Mouse (Mus musculus) kidney, embryonic 14.5 days (tissue): ENCODE measurements around the gene Mettl7a2. TPM values are rescaled to one million over a fixed set of nuclear protein-coding genes. Genes with fewer than 3 reads are reported as not detected.
"Not testable (repeated sequence)": the region's sequence is repeated elsewhere in the genome, so short reads cannot be mapped to it uniquely, and the experiment has no call there.

Source experiments
- ATAC-seq: fragments of 200-750 bp; cut with Nextera tagmentation; 2 replicates; pipeline ENCODE4 v1.8.0; 2017; ENCODE audit warnings: moderate number of reproducible peaks, mild to moderate bottlenecking, moderate TSS enrichment, moderate library complexity; ENCODE audit not compliant: low FRiP score, low TSS enrichment
- H3K27ac ChIP-seq: fragments of 300-500 bp; sonication (generic); 2 replicates; pipeline ENCODE4 v1.5.1; 2014; ENCODE audit warnings: low read depth, mild to moderate bottlenecking, low read length, moderate library complexity, mixed read lengths
- H3K27me3 ChIP-seq: fragments of 300-500 bp; sonication (generic); 2 replicates; pipeline ENCODE4 v1.6.1; 2014; ENCODE audit warnings: mild to moderate bottlenecking, low read length; ENCODE audit not compliant: control insufficient read depth, insufficient read depth
- H3K36me3 ChIP-seq: fragments of 300-500 bp; sonication (generic); 2 replicates; pipeline ENCODE4 v1.6.1; 2014; ENCODE audit warnings: low read length, mixed read lengths; ENCODE audit not compliant: control insufficient read depth, insufficient read depth
- H3K4me1 ChIP-seq: fragments of 300-500 bp; sonication (generic); 2 replicates; pipeline ENCODE4 v1.6.1; 2014; ENCODE audit warnings: low read length, mixed read lengths; ENCODE audit not compliant: control insufficient read depth, insufficient read depth
- H3K4me2 ChIP-seq: fragments of 300-500 bp; sonication (generic); replicated peaks from 2 replicates; pipeline ENCODE4 v1.6.1; 2014; ENCODE audit warnings: low read depth, mild to moderate bottlenecking, low read length
- H3K4me3 ChIP-seq: fragments of 300-500 bp; sonication (generic); 2 replicates; pipeline ENCODE4 v1.5.1; 2014; ENCODE audit warnings: mild to moderate bottlenecking, low read length
- H3K9ac ChIP-seq: fragments of 300-500 bp; sonication (generic); 2 replicates; pipeline ENCODE4 v1.6.1; 2014; ENCODE audit warnings: low read depth, mild to moderate bottlenecking, low read length, moderate library complexity
- H3K9me3 ChIP-seq: fragments of 300-500 bp; sonication (generic); 2 replicates; pipeline ENCODE4 v1.6.1; 2016; ENCODE audit warnings: low read length; ENCODE audit not compliant: control insufficient read depth
- WGBS: fragments of 180-500 bp; shearing (Covaris S2); extraction: QIAGEN DNeasy Blood & Tissue Kit; methylation state at CpG from one replicate; pipeline ENCODE4 v1.1.7; 2014; 5-methylcytosine and 5-hydroxymethylcytosine counted together
- polyA plus RNA-seq: library from polyadenylated mRNA; unstranded; fragments of >200 nt; fragmentation: Nextera tagmentation; extraction: Ambion mirVana; gene quantifications from 2 replicates; pipeline ENCODE4 v1.2.1, GENCODE M21; 2014

Mettl7a2 gene
- polyA plus RNA-seq, 1 experiment from 2014 or later = not detected

DNA sequence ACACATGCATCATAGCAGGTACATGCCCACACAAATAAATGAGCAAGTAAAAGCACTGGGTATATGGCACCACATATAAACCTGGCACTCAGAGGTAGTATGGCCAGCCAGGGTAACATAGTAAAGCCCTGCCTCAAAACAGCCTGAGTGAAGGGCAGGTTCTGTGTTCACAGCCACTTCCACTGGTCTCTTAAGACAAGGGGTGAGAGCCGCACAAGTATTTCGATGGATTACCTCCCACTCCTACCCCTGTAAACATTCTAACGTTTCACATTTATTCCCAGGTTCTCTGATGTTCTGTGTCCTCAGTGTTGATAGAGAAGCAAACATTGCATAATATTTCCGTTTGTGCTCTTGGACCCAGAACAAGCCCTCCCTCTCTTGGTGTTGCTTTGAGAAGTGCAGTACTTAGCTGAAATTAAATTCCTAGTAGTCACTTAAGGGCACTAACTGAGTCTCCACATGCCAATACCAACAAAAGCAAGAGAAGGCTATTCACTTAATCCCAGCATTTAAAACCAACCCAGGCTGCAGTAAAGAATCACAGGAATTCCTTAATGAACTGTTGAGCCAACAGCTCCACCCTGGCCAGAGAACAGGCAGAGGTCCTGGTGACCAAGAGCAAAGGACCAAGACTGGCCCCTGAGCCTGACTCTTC is 34.9 kb upstream of the Mettl7a2 start:
- H3K36me3 ChIP-seq, H3K9ac ChIP-seq, H3K9me3 ChIP-seq, H3K4me2 ChIP-seq, H3K27me3 ChIP-seq, H3K27ac ChIP-seq, ATAC-seq, H3K4me1 ChIP-seq, H3K4me3 ChIP-seq: not testable (repeated sequence)
- 64% methylated on average over 4 of the region's 4 CpGs for WGBS

DNA sequence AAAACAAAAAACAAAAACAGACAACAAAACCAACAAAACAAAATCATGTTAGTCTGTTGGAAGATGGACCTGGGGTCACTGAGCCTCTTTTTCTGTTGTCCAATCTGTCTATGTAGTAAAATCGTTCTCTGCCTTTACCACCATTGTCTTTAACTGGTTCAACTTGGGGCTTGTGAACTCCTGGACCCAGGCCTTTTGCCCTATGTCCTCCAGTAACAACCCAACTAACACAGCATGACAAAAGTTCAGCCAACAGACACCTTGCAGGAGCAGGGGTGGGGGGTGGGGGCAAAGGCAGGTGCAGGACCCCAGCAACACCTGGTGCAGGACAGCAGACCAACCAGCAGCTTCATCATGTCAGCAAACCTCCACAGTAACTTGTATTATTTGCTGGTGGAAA is 33.1 kb upstream of the Mettl7a2 start:
- H3K27ac ChIP-seq = no peak overlapping the region
- ATAC-seq = no peak
- WGBS = 78% methylated on average over 1 of the region's 1 CpGs

DNA sequence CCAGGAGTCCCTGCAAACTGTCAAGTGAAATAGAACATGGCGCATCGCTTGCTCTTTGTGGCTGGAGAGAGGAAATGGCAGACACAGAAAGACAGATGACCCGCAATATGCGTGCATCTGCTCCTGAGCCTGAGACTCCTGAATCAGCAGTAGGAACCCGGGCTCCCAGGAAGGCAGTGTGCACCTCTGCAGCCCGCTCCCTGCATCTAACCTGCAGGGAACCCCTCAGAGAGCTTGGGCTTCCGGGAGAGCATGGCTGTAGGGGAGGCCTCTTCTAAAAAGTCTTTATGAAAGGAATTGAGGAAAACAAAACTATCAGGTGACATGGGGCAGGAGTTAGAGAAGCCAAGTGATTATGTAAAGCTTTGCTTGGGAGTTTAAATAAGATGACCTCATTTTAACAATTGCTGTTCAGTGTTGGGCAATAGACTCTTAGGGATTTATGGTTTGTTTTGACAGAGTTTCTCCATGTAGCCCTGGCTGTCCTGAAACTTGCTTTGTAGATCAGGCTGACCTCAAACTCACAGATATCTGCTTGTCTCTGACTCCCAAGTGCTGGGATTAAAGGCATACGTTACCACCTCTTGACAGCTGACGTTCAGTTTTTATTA is 32.6 kb upstream of the Mettl7a2 start:
- Histone ChIP-seq H3K4me3 (no peak overlapping the region), H3K36me3 (no peaks in the 10 kb centered on the region), H3K9me3 (no peaks in the 10 kb centered on the region), H3K27ac (no peak overlapping the region), H3K4me2 (no peak overlapping the region), H3K27me3 (no peaks in the 10 kb centered on the region), H3K4me1 (0 out of 2 replicates have a peak, but pooled peaks cover 5% of the 10 kb centered on the region), H3K9ac (no peak overlapping the region)
- WGBS = 73% methylated on average over 9 of the region's 9 CpGs
- ATAC-seq = no peak

More for the DNA sequence above, 33.1 kb upstream of the Mettl7a2 start:
- Histone ChIP-seq H3K4me2 (no peak overlapping the region), H3K27me3 (no peaks in the 10 kb centered on the region), H3K9me3 (no peaks in the 10 kb centered on the region), H3K4me1 (0 out of 2 replicates have a peak, but pooled peaks cover 5% of the 10 kb centered on the region), H3K36me3 (no peaks in the 10 kb centered on the region), H3K4me3 (no peak overlapping the region), H3K9ac (no peak overlapping the region)

DNA sequence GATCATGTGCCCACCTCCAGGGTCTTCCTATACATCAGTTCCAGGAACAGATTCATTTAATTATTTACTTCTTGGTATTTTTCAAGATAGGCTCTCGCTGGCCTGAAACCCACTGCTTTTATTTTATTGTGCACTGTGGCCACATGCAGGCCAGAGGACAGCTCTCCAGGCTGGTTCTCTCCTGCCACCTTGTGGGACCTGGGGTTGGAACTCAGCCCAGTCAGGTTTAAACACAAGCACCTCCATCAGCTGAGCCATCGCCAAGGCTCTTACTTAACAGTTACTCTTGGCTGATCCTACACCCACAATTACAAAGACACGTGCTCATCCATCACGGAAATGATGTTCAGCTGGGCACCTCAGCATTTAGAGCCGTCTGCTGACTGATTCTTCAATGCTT is 31.9 kb upstream of the Mettl7a2 start:
- H3K27ac ChIP-seq = no peak overlapping the region
- no peak overlapping the region for H3K9ac ChIP-seq
- H3K4me1 ChIP-seq = 0 out of 2 replicates have a peak, but pooled peaks cover 5% of the 10 kb centered on the region
- no peak for ATAC-seq
- 50% methylated on average over 5 of the region's 5 CpGs for WGBS
- no peaks in the 10 kb centered on the region for H3K36me3 ChIP-seq
- no peaks in the 10 kb centered on the region for H3K9me3 ChIP-seq
- no peaks in the 10 kb centered on the region for H3K27me3 ChIP-seq
- H3K4me2 ChIP-seq = no peak overlapping the region
- no peak overlapping the region for H3K4me3 ChIP-seq

DNA sequence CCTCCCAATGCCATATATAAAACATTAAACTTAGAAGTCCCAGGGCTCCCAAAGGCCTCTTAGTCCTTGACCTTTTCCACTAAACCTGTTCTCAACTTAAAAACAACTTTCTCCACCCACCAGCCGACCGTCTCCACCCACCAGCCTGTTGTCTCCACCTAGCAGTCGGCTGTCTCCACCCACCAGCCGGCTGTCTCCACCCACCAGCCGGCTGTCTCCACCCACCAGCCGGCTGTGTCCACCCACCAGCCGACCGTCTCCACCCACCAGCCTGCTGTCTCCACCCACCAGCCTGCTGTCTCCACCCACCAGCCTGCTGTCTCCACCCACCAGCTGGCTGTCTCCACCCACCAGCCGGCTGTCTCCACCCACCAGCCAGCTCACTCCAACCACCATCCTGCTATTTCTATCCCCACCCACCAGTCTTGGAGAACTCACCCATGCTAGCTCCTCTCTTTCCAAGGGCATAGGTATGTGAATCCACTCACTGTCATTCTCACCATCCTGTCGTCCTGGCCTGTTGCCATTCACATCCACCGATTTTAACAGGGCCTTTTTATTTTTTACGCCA is 28.9 kb upstream of the Mettl7a2 start:
- no peak for ATAC-seq
- H3K9ac ChIP-seq = no peak overlapping the region
- no peaks in the 10 kb centered on the region for H3K36me3 ChIP-seq
- no peak overlapping the region for H3K4me3 ChIP-seq
- no peak overlapping the region for H3K27ac ChIP-seq
- H3K4me1 ChIP-seq = 0 out of 2 replicates have a peak, but pooled peaks cover 5% of the 10 kb centered on the region
- no peaks in the 10 kb centered on the region for H3K9me3 ChIP-seq
- H3K27me3 ChIP-seq = no peaks in the 10 kb centered on the region
- 79% methylated on average over 12 of the region's 12 CpGs for WGBS
- no peak overlapping the region for H3K4me2 ChIP-seq

DNA sequence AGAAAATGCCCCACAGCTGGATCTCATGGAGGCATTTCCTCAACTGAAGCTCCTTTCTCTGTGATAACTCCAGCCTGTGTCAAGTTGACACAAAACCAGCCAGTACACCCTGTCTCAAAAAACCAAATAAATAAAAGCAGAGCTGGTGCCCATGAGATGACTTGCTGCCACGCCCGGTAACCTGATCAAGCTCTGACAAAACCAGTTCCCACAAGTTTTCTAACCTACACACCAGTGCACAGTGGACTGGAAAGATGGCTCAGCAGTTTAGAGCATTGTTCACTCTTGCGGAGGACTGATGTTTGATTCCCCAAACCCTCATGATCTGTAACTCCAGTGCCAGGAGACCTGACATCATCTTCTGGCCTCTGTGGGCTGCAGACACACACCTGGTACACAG is 27.8 kb upstream of the Mettl7a2 start:
- Histone ChIP-seq H3K27ac (no peak overlapping the region), H3K27me3 (no peaks in the 10 kb centered on the region), H3K4me2 (no peak overlapping the region), H3K9me3 (no peaks in the 10 kb centered on the region), H3K36me3 (no peaks in the 10 kb centered on the region), H3K4me3 (no peak overlapping the region), H3K9ac (no peak overlapping the region), H3K4me1 (0 out of 2 replicates have a peak, but pooled peaks cover 3% of the 10 kb centered on the region)
- no peak for ATAC-seq
- WGBS = 64% methylated on average over 3 of the region's 3 CpGs

DNA sequence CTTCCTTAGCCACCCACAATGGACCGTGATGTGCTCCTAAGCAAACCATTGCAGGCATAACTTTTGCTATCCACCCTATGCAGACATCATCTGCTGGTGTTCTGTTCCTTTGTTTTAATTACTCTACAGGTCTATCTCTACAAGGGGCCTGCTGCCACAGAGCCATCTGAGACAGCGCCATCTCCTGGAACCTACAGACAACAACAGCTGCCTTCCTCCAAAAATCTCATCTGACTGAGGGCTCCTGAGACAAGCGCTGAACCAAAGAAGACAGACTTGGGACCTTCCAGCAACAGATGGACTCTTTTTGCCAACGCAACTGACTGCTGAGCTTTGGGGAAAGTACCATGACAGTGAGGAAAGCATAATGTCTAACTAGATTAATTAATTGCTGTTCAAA is 24.9 kb upstream of the Mettl7a2 start:
- H3K4me2 ChIP-seq, ATAC-seq: not testable (repeated sequence)

DNA sequence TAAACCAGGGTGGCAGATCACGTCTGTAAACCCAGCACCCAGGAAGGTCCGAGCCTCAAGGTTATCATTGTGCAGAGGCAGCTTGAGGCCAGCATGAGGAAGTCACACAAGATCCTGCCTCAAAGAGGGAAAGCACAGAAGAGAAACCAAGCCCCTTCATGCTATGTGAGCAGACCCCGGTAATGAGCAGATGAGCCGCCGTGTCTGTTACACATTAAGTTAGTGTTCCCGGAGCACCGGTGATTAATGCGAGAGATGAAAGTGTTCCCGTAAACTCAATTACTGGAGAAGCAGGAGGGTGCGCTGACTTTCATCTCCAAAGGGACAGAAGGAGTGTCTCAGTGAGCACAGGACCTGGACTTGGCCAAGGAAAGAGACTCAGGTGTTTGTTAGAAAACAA is 23.7 kb upstream of the Mettl7a2 start:
- not testable (repeated sequence) for H3K4me3 ChIP-seq, H3K27ac ChIP-seq, H3K4me1 ChIP-seq, H3K9me3 ChIP-seq, H3K27me3 ChIP-seq, H3K4me2 ChIP-seq, H3K36me3 ChIP-seq, H3K9ac ChIP-seq
- WGBS = 34% methylated on average over 10 of the region's 10 CpGs
- peak; percentile 73 for ATAC-seq

More for the DNA sequence above, 24.9 kb upstream of the Mettl7a2 start:
- not testable (repeated sequence) for H3K9ac ChIP-seq, H3K36me3 ChIP-seq, H3K27me3 ChIP-seq, H3K27ac ChIP-seq, H3K9me3 ChIP-seq, H3K4me3 ChIP-seq, H3K4me1 ChIP-seq
- WGBS = 67% methylated on average over 3 of the region's 4 CpGs

DNA sequence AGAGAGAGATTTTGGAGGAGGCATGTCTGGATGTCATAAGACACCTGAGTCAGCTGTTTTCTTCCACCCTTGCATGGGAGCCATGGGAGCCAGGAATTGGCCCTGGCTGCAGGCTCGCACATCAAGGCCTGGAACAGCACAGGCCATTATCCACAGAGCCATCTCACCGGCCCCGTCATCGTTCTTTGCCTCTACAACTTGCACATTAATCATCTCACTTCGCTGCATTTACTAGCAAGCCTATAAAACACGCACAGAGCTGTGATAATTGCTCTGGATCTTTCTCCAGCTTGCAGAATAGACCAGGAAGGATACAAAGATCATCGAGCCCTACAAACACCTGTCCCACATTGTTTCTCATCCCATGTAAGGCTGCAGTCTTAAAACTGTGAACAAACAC is 22.3 kb upstream of the Mettl7a2 start:
- H3K4me3 ChIP-seq = no peak overlapping the region
- no peaks in the 10 kb centered on the region for H3K9me3 ChIP-seq
- no peaks in the 10 kb centered on the region for H3K4me1 ChIP-seq
- no peaks in the 10 kb centered on the region for H3K36me3 ChIP-seq
- ATAC-seq = no peak
- H3K27ac ChIP-seq = no peak overlapping the region
- H3K27me3 ChIP-seq = no peaks in the 10 kb centered on the region
- no peak overlapping the region for H3K9ac ChIP-seq
- H3K4me2 ChIP-seq = no peak overlapping the region
- 34% methylated on average over 7 of the region's 7 CpGs for WGBS
